Mouse (Mus musculus): Measurements from ENCODE around the gene Slc25a13. TPM values are rescaled to one million over a fixed set of nuclear protein-coding genes. Genes with fewer than 3 reads are reported as not detected.

Gene Slc25a13
- total RNA-seq, 2 experiments from 2014 or later: 1.7 to 1.9 TPM

GRCm38 (mm10) chr6:6167339-6168126, 49.4 kb downstream of the Slc25a13 start:
- no peak for DNase-seq

GRCm38 (mm10) chr6:6162993-6163623, 53.9 kb downstream of the Slc25a13 start:
- no peak for DNase-seq

GRCm38 (mm10) chr6:6162146-6162545, 54.8 kb downstream of the Slc25a13 start:
- no peak for DNase-seq

- DNase-seq: no peak
Observed at GRCm38 (mm10) chr6:6160645-6161426, 56.1 kb downstream of the Slc25a13 start.

- DNase-seq: no peak
Observed at GRCm38 (mm10) chr6:6159221-6159859, 57.6 kb downstream of the Slc25a13 start.

GRCm38 (mm10) chr6:6153426-6153825, 63.5 kb downstream of the Slc25a13 start:
- no peak for DNase-seq

GRCm38 (mm10) chr6:6150811-6151210, 66.2 kb downstream of the Slc25a13 start:
- DNase-seq: no peak

- no peak for DNase-seq
Observed at GRCm38 (mm10) chr6:6149751-6150150, 67.2 kb downstream of the Slc25a13 start.

- DNase-seq: no peak
Observed at GRCm38 (mm10) chr6:6149329-6149728, 67.6 kb downstream of the Slc25a13 start.

- no peak for DNase-seq
Observed at GRCm38 (mm10) chr6:6145412-6145811, 71.6 kb downstream of the Slc25a13 start.

- DNase-seq: no peak
Observed at GRCm38 (mm10) chr6:6143525-6143924, 73.4 kb downstream of the Slc25a13 start.

- DNase-seq: no peak
Observed at GRCm38 (mm10) chr6:6140370-6140769, 76.6 kb downstream of the Slc25a13 start.

GRCm38 (mm10) chr6:6139061-6139460, 77.9 kb downstream of the Slc25a13 start:
- DNase-seq: no peak

GRCm38 (mm10) chr6:6136812-6137211, 80.2 kb downstream of the Slc25a13 start:
- DNase-seq: no peak

- no peak for DNase-seq
Observed at GRCm38 (mm10) chr6:6134935-6135334, 82.0 kb downstream of the Slc25a13 start.

GRCm38 (mm10) chr6:6133556-6134050, 83.4 kb downstream of the Slc25a13 start:
- DNase-seq: no peak

- no peak for DNase-seq
Observed at GRCm38 (mm10) chr6:6132047-6132446, 84.9 kb downstream of the Slc25a13 start.

GRCm38 (mm10) chr6:6125620-6126019, 91.4 kb downstream of the Slc25a13 start:
- no peak for DNase-seq

GRCm38 (mm10) chr6:6121904-6122303, 95.1 kb downstream of the Slc25a13 start:
- no peak for DNase-seq

- DNase-seq: no peak
Observed at GRCm38 (mm10) chr6:6120841-6121240, 96.1 kb downstream of the Slc25a13 start.

- no peak for DNase-seq
Observed at GRCm38 (mm10) chr6:6115771-6116170, 101.2 kb downstream of the Slc25a13 start.

GRCm38 (mm10) chr6:6113776-6114175, 103.2 kb downstream of the Slc25a13 start:
- DNase-seq: no peak

Data from gastrocnemius, postnatal 10 days (tissue).